In genomic region chr2:164073918-164074578, GRCm38 (mm10) we compare ENCODE assay signal across 8 mouse cellular contexts. TPM values are rescaled to one million over a fixed set of nuclear protein-coding genes. Genes with fewer than 3 reads are reported as not detected.
DNase-seq lines count a peak whose midpoint lies in the region; ATAC-seq and TF ChIP-seq lines count a peak whose summit lies in the region.

No protein-coding gene starts in this region.

- no peaks in the 10 kb centered on the region for H3K27me3 ChIP-seq in forebrain, embryonic 10.5 days (ENCODE audit: poor library complexity, severe bottlenecking)
- no peaks in the 10 kb centered on the region for H3K27me3 ChIP-seq in heart, embryonic 15.5 days
- H3K27me3 ChIP-seq in liver, embryonic 14.5 days (ENCODE audit: control insufficient read depth, insufficient read depth, low read length): no peaks in the 10 kb centered on the region
- H3K27me3 ChIP-seq in neural tube, embryonic 11.5 days (ENCODE audit: control insufficient read depth, insufficient read depth, low read length): no peaks in the 10 kb centered on the region
- no peaks in the 10 kb centered on the region for H3K27me3 ChIP-seq in stomach, postnatal 0 days (ENCODE audit: control insufficient read depth, insufficient read depth, low read length)

- H3K4me3 ChIP-seq in forebrain, embryonic 10.5 days: peak overlapping the region; percentile 95
- peak overlapping the region; percentile 75 for H3K4me3 ChIP-seq in heart, embryonic 15.5 days
- peak overlapping the region; percentile 82 to 98 for H3K4me3 ChIP-seq in liver, embryonic 14.5 days (ENCODE audit: insufficient read depth in 1 of 2, low read depth in 2 of 2, low read length in 2 of 2)
- peak overlapping the region; percentile 73 for H3K4me3 ChIP-seq in neural tube, embryonic 11.5 days (ENCODE audit: low read depth, low read length)
- peak overlapping the region; percentile 87 for H3K4me3 ChIP-seq in stomach, postnatal 0 days (ENCODE audit: low read depth, low read length)

- peak overlapping the region; percentile 88 for H3K9ac ChIP-seq in heart, embryonic 15.5 days
- H3K9ac ChIP-seq in liver, embryonic 14.5 days (replicated peaks): peak overlapping the region; percentile 89
- peak overlapping the region; percentile 65 for H3K9ac ChIP-seq in neural tube, embryonic 11.5 days (ENCODE audit: low read length)
- peak overlapping the region; percentile 82 for H3K9ac ChIP-seq in stomach, postnatal 0 days (ENCODE audit: low read length)

- H3K4me2 ChIP-seq in heart, embryonic 15.5 days: peak overlapping the region; percentile 91
- peak overlapping the region; percentile 97 for H3K4me2 ChIP-seq in liver, embryonic 14.5 days (ENCODE audit: low read depth)
- H3K4me2 ChIP-seq in neural tube, embryonic 11.5 days (ENCODE audit: low read depth): peak overlapping the region; percentile 80
- peak overlapping the region; percentile 81 for H3K4me2 ChIP-seq in stomach, postnatal 0 days (replicated peaks; ENCODE audit: low read depth)

- under 1% methylated on average over 48 of the region's 48 CpGs for WGBS in forebrain, embryonic 10.5 days
- under 1% methylated on average over 48 of the region's 48 CpGs for WGBS in heart, embryonic 15.5 days
- whole genome bisulfite sequencing in liver, embryonic 14.5 days (ENCODE audit: insufficient replicate concordance): under 1% methylated on average over 48 of the region's 48 CpGs
- under 1% methylated on average over 48 of the region's 48 CpGs for WGBS in neural tube, embryonic 11.5 days
- WGBS in stomach, postnatal 0 days: under 1% methylated on average over 48 of the region's 48 CpGs

- no peaks in the 10 kb centered on the region for H3K9me3 ChIP-seq in forebrain, embryonic 10.5 days
- no peaks in the 10 kb centered on the region for H3K9me3 ChIP-seq in heart, embryonic 15.5 days (replicated peaks)
- H3K9me3 ChIP-seq in liver, embryonic 14.5 days (ENCODE audit: control insufficient read depth, low read length): no peaks in the 10 kb centered on the region
- no peaks in the 10 kb centered on the region for H3K9me3 ChIP-seq in neural tube, embryonic 11.5 days (ENCODE audit: control insufficient read depth, low read length)
- H3K9me3 ChIP-seq in stomach, postnatal 0 days (ENCODE audit: control insufficient read depth, low read length): no peaks in the 10 kb centered on the region

- TF ChIP-seq CTCF in liver, embryonic 14.5 days (IDR thresholded peaks at IDR 0.05; ENCODE audit: low read depth): peak; percentile 96
- TF ChIP-seq CTCF in stomach, postnatal 0 days (IDR thresholded peaks at IDR 0.05; ENCODE audit: low read depth): peak; percentile 94

- H3K36me3 ChIP-seq in forebrain, embryonic 10.5 days (replicated peaks): peaks cover 5% of the 10 kb centered on the region; the same call in 1 of the 2 replicates
- no peaks in the 10 kb centered on the region for H3K36me3 ChIP-seq in heart, embryonic 15.5 days
- H3K36me3 ChIP-seq in liver, embryonic 14.5 days (replicated peaks; ENCODE audit: control insufficient read depth, insufficient read depth, low read depth): no peaks in the 10 kb centered on the region
- no peaks in the 10 kb centered on the region for H3K36me3 ChIP-seq in neural tube, embryonic 11.5 days (ENCODE audit: control insufficient read depth, insufficient read depth, low read length)
- H3K36me3 ChIP-seq in stomach, postnatal 0 days (ENCODE audit: control insufficient read depth, insufficient read depth, low read length): no peaks in the 10 kb centered on the region

- H3K27ac ChIP-seq in forebrain, embryonic 10.5 days: peak overlapping the region; percentile 86
- peak overlapping the region; percentile 69 for H3K27ac ChIP-seq in heart, embryonic 15.5 days
- peak overlapping the region; percentile 55 for H3K27ac ChIP-seq in liver, embryonic 14.5 days
- no peak overlapping the region for H3K27ac ChIP-seq in neural tube, embryonic 11.5 days (ENCODE audit: low read depth, low read length)
- H3K27ac ChIP-seq in stomach, postnatal 0 days (replicated peaks): peak overlapping the region; percentile 63

- ATAC-seq in CD4-positive, CD25-positive, alpha-beta regulatory T cell, adult 4 months: peak; percentile 76
- ATAC-seq in heart, embryonic 15.5 days (replicated peaks; ENCODE audit: insufficient number of reproducible peaks, insufficient read depth, low FRiP score, low read depth): peak; percentile 76
- ATAC-seq in liver, embryonic 14.5 days (ENCODE audit: insufficient read depth): peak; percentile 79
- peak; percentile 72 for ATAC-seq in neural tube, embryonic 11.5 days (ENCODE audit: insufficient read depth, low FRiP score, low TSS enrichment)
- ATAC-seq in stomach, postnatal 0 days (ENCODE audit: low FRiP score, low TSS enrichment): peak; percentile 90

- TF ChIP-seq EP300 in liver, embryonic 14.5 days (IDR thresholded peaks at IDR 0.05; ENCODE audit: low read depth): no peak
- no peak for TF ChIP-seq EP300 in stomach, postnatal 0 days (optimal IDR thresholded peaks at IDR 0.05)

- peak; percentile 95 for DNase-seq in c-Kit-negative CD71-positive TER-119-positive erythroid progenitor cells, embryonic 14.5 days (ENCODE audit: low read depth, low spot score)
- peak; percentile 98 for DNase-seq in forebrain, embryonic 10.5 days (ENCODE audit: extremely low spot score, low spot score)
- peak; percentile 99 for DNase-seq in kidney, postnatal 25 days
- peak; percentile 90 to 94 (median 92) for DNase-seq in liver, embryonic 14.5 days (ENCODE audit: low read depth in 3 of 3, low spot score in 3 of 3)
- DNase-seq in neural tube, embryonic 11.5 days (ENCODE audit: low spot score): peak; percentile 98
- DNase-seq in stomach, postnatal 0 days (ENCODE audit: low spot score): peak; percentile 99

- peaks cover 42% of the 10 kb centered on the region for H3K4me1 ChIP-seq in forebrain, embryonic 10.5 days
- peaks cover 27% of the 10 kb centered on the region for H3K4me1 ChIP-seq in heart, embryonic 15.5 days (replicated peaks)
- peaks cover 3 to 23% of the 10 kb centered on the region in 2 experiments for H3K4me1 ChIP-seq in liver, embryonic 14.5 days (replicated peaks; ENCODE audit: control insufficient read depth in 2 of 2, insufficient read depth in 2 of 2, low read length in 1 of 2)
- H3K4me1 ChIP-seq in neural tube, embryonic 11.5 days (ENCODE audit: control insufficient read depth, insufficient read depth, low read length): peaks cover 12% of the 10 kb centered on the region
- peaks cover 3% of the 10 kb centered on the region; the same call in 1 of the 2 replicates for H3K4me1 ChIP-seq in stomach, postnatal 0 days (replicated peaks; ENCODE audit: control insufficient read depth, insufficient read depth)

RNA-seq across cellular contexts. Expression of gene Tomm34, which starts 3.1 kb away (rescaled TPM):
- 100 to 1,000 TPM; 132 to 139 TPM for polyA plus RNA-seq in CD4-positive, CD25-positive, alpha-beta regulatory T cell, adult 4 months (2017; shearing (Covaris generic))
- 59.4 and 59.9 TPM in 2 replicates for polyA plus RNA-seq in forebrain, embryonic 10.5 days (2016; fragmentation: Nextera tagmentation; extraction: Ambion mirVana)
- 42.8 and 51.8 TPM in 2 replicates for polyA plus RNA-seq in heart, embryonic 15.5 days (2015; fragmentation: Nextera tagmentation; extraction: Ambion mirVana)
- polyA plus RNA-seq in liver, embryonic 14.5 days (2012; rRNA removed): 10.1 and 11.6 TPM in 2 replicates
- polyA plus RNA-seq in liver, embryonic 14.5 days (2014; fragmentation: Nextera tagmentation; extraction: Ambion mirVana): 16.0 and 19.0 TPM in 2 replicates
- polyA plus RNA-seq in neural tube, embryonic 11.5 days (2014; fragmentation: Nextera tagmentation; extraction: Ambion mirVana): 50.5 and 51.2 TPM in 2 replicates
- 20.5 and 22.4 TPM in 2 replicates for polyA plus RNA-seq in stomach, postnatal 0 days (2015; fragmentation: Nextera tagmentation; extraction: Ambion mirVana)

RNA-seq across cellular contexts. Expression of gene Stk4, which starts 3.9 kb away (rescaled TPM):
- polyA plus RNA-seq in CD4-positive, CD25-positive, alpha-beta regulatory T cell, adult 4 months (2017; shearing (Covaris generic)): 100 to 1,000 TPM; 158 to 175 TPM
- 38.8 and 39.8 TPM in 2 replicates for polyA plus RNA-seq in forebrain, embryonic 10.5 days (2016; fragmentation: Nextera tagmentation; extraction: Ambion mirVana)
- 11.8 and 13.7 TPM in 2 replicates for polyA plus RNA-seq in heart, embryonic 15.5 days (2015; fragmentation: Nextera tagmentation; extraction: Ambion mirVana)
- polyA plus RNA-seq in liver, embryonic 14.5 days (2012; rRNA removed): 8.0 and 11.8 TPM in 2 replicates
- 19.6 and 21.7 TPM in 2 replicates for polyA plus RNA-seq in liver, embryonic 14.5 days (2014; fragmentation: Nextera tagmentation; extraction: Ambion mirVana)
- 34.5 and 34.8 TPM in 2 replicates for polyA plus RNA-seq in neural tube, embryonic 11.5 days (2014; fragmentation: Nextera tagmentation; extraction: Ambion mirVana)
- polyA plus RNA-seq in stomach, postnatal 0 days (2015; fragmentation: Nextera tagmentation; extraction: Ambion mirVana): 11.9 and 13.6 TPM in 2 replicates

RNA-seq across cellular contexts. Expression of gene Pabpc1l, which starts 48.8 kb away (rescaled TPM):
- 1 to 10 TPM in 1 of 2 experiments, not detected in 1; 4.4 TPM for polyA plus RNA-seq in CD4-positive, CD25-positive, alpha-beta regulatory T cell, adult 4 months (2017; shearing (Covaris generic))
- polyA plus RNA-seq in forebrain, embryonic 10.5 days (2016; fragmentation: Nextera tagmentation; extraction: Ambion mirVana): 1.5 and 1.6 TPM in 2 replicates
- 0.92 and 1.1 TPM in 2 replicates for polyA plus RNA-seq in heart, embryonic 15.5 days (2015; fragmentation: Nextera tagmentation; extraction: Ambion mirVana)
- polyA plus RNA-seq in liver, embryonic 14.5 days (2012; rRNA removed): 0.22 and 0.29 TPM in 2 replicates
- polyA plus RNA-seq in liver, embryonic 14.5 days (2014; fragmentation: Nextera tagmentation; extraction: Ambion mirVana): not detected in 2 replicates
- polyA plus RNA-seq in neural tube, embryonic 11.5 days (2014; fragmentation: Nextera tagmentation; extraction: Ambion mirVana): 1.5 and 1.6 TPM in 2 replicates
- 0.67 and 0.85 TPM in 2 replicates for polyA plus RNA-seq in stomach, postnatal 0 days (2015; fragmentation: Nextera tagmentation; extraction: Ambion mirVana)
